8 mouse cellular contexts compared by ENCODE assay signal in genomic region chr2:166353447-166354111, GRCm38 (mm10).
DNase-seq lines count a peak whose midpoint lies in the region; ATAC-seq lines count a peak whose summit lies in the region.

No protein-coding gene starts in this region.

- H3K4me2 ChIP-seq in midbrain, embryonic 16.5 days (ENCODE audit: low read length), result no peak overlapping the region

- no peaks in the 10 kb centered on the region for H3K27me3 ChIP-seq in midbrain, embryonic 16.5 days (ENCODE audit: control insufficient read depth, insufficient read depth, low read depth, low read length)

- DNase-seq in thymus, postnatal 14 days, result peak; percentile 8
- DNase-seq in thymus, postnatal 0 days (ENCODE audit: low spot score), result no peak
- peak; percentile 60 to 77 for DNase-seq in heart, adult 18-20 months
- peak; percentile 29 to 39 for DNase-seq in kidney, adult 8-10 months
- no peak for DNase-seq in adipocyte (ENCODE audit: low spot score)
- DNase-seq in left cerebral cortex, adult 11 months (ENCODE audit: low spot score), result no peak

- H3K27ac ChIP-seq in midbrain, embryonic 16.5 days (ENCODE audit: low read length), result no peak overlapping the region

- H3K4me3 ChIP-seq in midbrain, embryonic 16.5 days (ENCODE audit: low read depth, low read length), result no peak overlapping the region

- peak; percentile 59; the same call in 1 of the 2 replicates for ATAC-seq in midbrain, embryonic 16.5 days
- no peak for ATAC-seq in activated CD4-positive, CD25-positive, alpha-beta regulatory T cell, adult 4 months

- peaks cover 13% of the 10 kb centered on the region for H3K4me1 ChIP-seq in midbrain, embryonic 16.5 days (ENCODE audit: control insufficient read depth, insufficient read depth, low read length)

- H3K36me3 ChIP-seq in midbrain, embryonic 16.5 days (ENCODE audit: control insufficient read depth, insufficient read depth, low read length), result no peaks in the 10 kb centered on the region

- 48% methylated on average over 12 of the region's 12 CpGs for WGBS in midbrain, embryonic 16.5 days

- H3K9ac ChIP-seq in midbrain, embryonic 16.5 days (ENCODE audit: low read depth, low read length), result no peak overlapping the region; the same call in 1 of the 2 replicates

- no peaks in the 10 kb centered on the region for H3K9me3 ChIP-seq in midbrain, embryonic 16.5 days (replicated peaks; ENCODE audit: control insufficient read depth, low read length, poor library complexity, severe bottlenecking)

Comparison
In these comparisons a context has a peak if more than half of its experiments do, and no peak if none do; other contexts are left out.
1. DNase-seq: peak in thymus, postnatal 14 days (single experiment), heart, adult 18-20 months (2 of 2) and kidney, adult 8-10 months (2 of 2); none in thymus, postnatal 0 days (single experiment), adipocyte (single experiment) and left cerebral cortex, adult 11 months (single experiment).